ENCODE assay signal across 15 mouse cellular contexts in the genomic region with DNA sequence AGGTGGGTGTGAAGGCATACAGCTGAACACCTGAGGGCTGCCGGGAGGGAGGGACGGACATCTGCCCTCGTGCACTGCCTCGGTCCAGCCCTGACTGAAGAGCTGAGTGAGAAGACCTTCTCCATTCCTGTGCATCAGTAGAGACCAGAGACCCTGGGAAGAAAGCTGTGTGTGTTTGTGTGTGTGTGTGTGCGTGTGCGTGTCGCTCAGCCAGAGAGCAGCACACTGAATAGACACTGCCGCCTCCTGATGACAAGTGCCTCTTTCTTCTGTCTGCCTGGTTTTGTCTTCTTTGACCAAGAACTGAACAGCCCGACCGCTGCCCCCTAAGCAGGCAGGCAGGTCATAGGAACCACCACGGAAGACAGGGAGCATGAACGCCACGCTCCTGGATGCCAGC. TPM values are rescaled to one million over a fixed set of nuclear protein-coding genes. Genes with fewer than 3 reads are reported as not detected.
A peak's percentile ranks its signal among the peaks of the same experiment; 100 is the strongest.
DNase-seq lines count a peak whose midpoint lies in the region; ATAC-seq lines count a peak whose summit lies in the region.
"Had no signal": no experiment of that assay in that cellular context is flagged by ENCODE, and none has a peak within 500 bp of the region (broad histone marks: within the 10 kb centered on the region; RNA-seq: fewer than 3 reads in every experiment).

No protein-coding gene starts in this region.

- H3K4me1 ChIP-seq in lung, embryonic 15.5 days, result peaks cover 29% of the 10 kb centered on the region
- H3K4me1 ChIP-seq in forebrain, embryonic 11.5 days (replicated peaks; ENCODE audit: control insufficient read depth, insufficient read depth, low read length), result peaks cover 21% of the 10 kb centered on the region
- H3K4me1 ChIP-seq in hindbrain, embryonic 16.5 days (ENCODE audit: control insufficient read depth, insufficient read depth, low read depth, low read length), result peaks cover 47% of the 10 kb centered on the region
- peaks cover 81% of the 10 kb centered on the region for H3K4me1 ChIP-seq in neural tube, embryonic 13.5 days (replicated peaks)
- H3K4me1 ChIP-seq in intestine, embryonic 15.5 days (replicated peaks), result 0 out of 2 replicates have a peak, but pooled peaks cover 2% of the 10 kb centered on the region

- no peaks in the 10 kb centered on the region for H3K27me3 ChIP-seq in lung, embryonic 15.5 days
- H3K27me3 ChIP-seq in forebrain, embryonic 11.5 days (ENCODE audit: control insufficient read depth, insufficient read depth, low read length), result no peaks in the 10 kb centered on the region
- H3K27me3 ChIP-seq in hindbrain, embryonic 16.5 days (replicated peaks; ENCODE audit: control insufficient read depth, insufficient read depth, low read length), result no peaks in the 10 kb centered on the region
- no peaks in the 10 kb centered on the region for H3K27me3 ChIP-seq in neural tube, embryonic 13.5 days
- no peaks in the 10 kb centered on the region for H3K27me3 ChIP-seq in intestine, embryonic 15.5 days (replicated peaks)
- H3K27me3 ChIP-seq: embryonic facial prominence, embryonic 15.5 days; limb, embryonic 13.5 days had no signal

- H3K4me2 ChIP-seq in lung, embryonic 15.5 days, result no peak overlapping the region
- peak overlapping the region; percentile 41 for H3K4me2 ChIP-seq in forebrain, embryonic 11.5 days (ENCODE audit: low read depth, low read length, severe bottlenecking)
- H3K4me2 ChIP-seq in hindbrain, embryonic 16.5 days (ENCODE audit: low read length), result peak overlapping the region; percentile 63
- H3K4me2 ChIP-seq in neural tube, embryonic 13.5 days, result peak overlapping the region; percentile 62
- H3K4me2 ChIP-seq in intestine, embryonic 15.5 days (replicated peaks), result no peak overlapping the region
- H3K4me2 ChIP-seq: embryonic facial prominence, embryonic 15.5 days; limb, embryonic 13.5 days had no signal

- WGBS in lung, embryonic 15.5 days, result 87% methylated on average over 13 of the region's 13 CpGs
- 73% methylated on average over 13 of the region's 13 CpGs for WGBS in forebrain, embryonic 11.5 days
- 45% methylated on average over 13 of the region's 13 CpGs for WGBS in hindbrain, embryonic 16.5 days
- WGBS in neural tube, embryonic 13.5 days, result 49% methylated on average over 13 of the region's 13 CpGs
- WGBS in intestine, embryonic 15.5 days, result 88% methylated on average over 13 of the region's 13 CpGs

- no peaks in the 10 kb centered on the region for H3K9me3 ChIP-seq in lung, embryonic 15.5 days
- H3K9me3 ChIP-seq in forebrain, embryonic 11.5 days (ENCODE audit: control insufficient read depth, low read length), result no peaks in the 10 kb centered on the region
- H3K9me3 ChIP-seq in hindbrain, embryonic 16.5 days (ENCODE audit: control insufficient read depth, low read length), result no peaks in the 10 kb centered on the region
- no peaks in the 10 kb centered on the region for H3K9me3 ChIP-seq in neural tube, embryonic 13.5 days
- H3K9me3 ChIP-seq in intestine, embryonic 15.5 days, result no peaks in the 10 kb centered on the region
- H3K9me3 ChIP-seq: embryonic facial prominence, embryonic 15.5 days; limb, embryonic 13.5 days had no signal

- 0 out of 2 replicates have a peak overlapping the region, but pooled peaks have one; percentile 68 for H3K27ac ChIP-seq in lung, embryonic 15.5 days
- peak overlapping the region; percentile 65; the same call in 1 of the 2 replicates for H3K27ac ChIP-seq in forebrain, embryonic 11.5 days (ENCODE audit: low read depth, low read length)
- H3K27ac ChIP-seq in hindbrain, embryonic 16.5 days (ENCODE audit: low read depth, low read length), result peak overlapping the region; percentile 83
- H3K27ac ChIP-seq in neural tube, embryonic 13.5 days (replicated peaks), result peak overlapping the region; percentile 89
- H3K27ac ChIP-seq in intestine, embryonic 15.5 days, result no peak overlapping the region
- H3K27ac ChIP-seq: embryonic facial prominence, embryonic 15.5 days had no signal

- H3K9ac ChIP-seq in lung, embryonic 15.5 days, result no peak overlapping the region
- H3K9ac ChIP-seq in forebrain, embryonic 11.5 days (ENCODE audit: low read length), result peak overlapping the region; percentile 58
- peak overlapping the region; percentile 70 for H3K9ac ChIP-seq in hindbrain, embryonic 16.5 days (ENCODE audit: low read depth, low read length)
- H3K9ac ChIP-seq in neural tube, embryonic 13.5 days, result peak overlapping the region; percentile 78
- H3K9ac ChIP-seq in intestine, embryonic 15.5 days, result no peak overlapping the region
- H3K9ac ChIP-seq: embryonic facial prominence, embryonic 15.5 days; limb, embryonic 13.5 days had no signal

- peaks cover 15% of the 10 kb centered on the region; the same call in 1 of the 2 replicates for H3K36me3 ChIP-seq in lung, embryonic 15.5 days
- no peaks in the 10 kb centered on the region for H3K36me3 ChIP-seq in forebrain, embryonic 11.5 days (ENCODE audit: control insufficient read depth, insufficient read depth, low read length)
- H3K36me3 ChIP-seq in hindbrain, embryonic 16.5 days (ENCODE audit: control insufficient read depth, insufficient read depth, low read length), result no peaks in the 10 kb centered on the region
- peaks cover 27% of the 10 kb centered on the region; the same call in 1 of the 2 replicates for H3K36me3 ChIP-seq in neural tube, embryonic 13.5 days
- H3K36me3 ChIP-seq in intestine, embryonic 15.5 days, result peaks cover 16% of the 10 kb centered on the region; the same call in 1 of the 2 replicates

- H3K4me3 ChIP-seq in lung, embryonic 15.5 days, result no peak overlapping the region
- H3K4me3 ChIP-seq in forebrain, embryonic 11.5 days (ENCODE audit: low read depth, low read length), result peak overlapping the region; percentile 22
- peak overlapping the region; percentile 40 for H3K4me3 ChIP-seq in hindbrain, embryonic 16.5 days (ENCODE audit: low read length)
- H3K4me3 ChIP-seq in neural tube, embryonic 13.5 days, result peak overlapping the region; percentile 41
- no peak overlapping the region for H3K4me3 ChIP-seq in intestine, embryonic 15.5 days (replicated peaks)
- H3K4me3 ChIP-seq: embryonic facial prominence, embryonic 15.5 days; limb, embryonic 13.5 days had no signal

- no peak for ATAC-seq in lung, embryonic 15.5 days (ENCODE audit: borderline replicate concordance, extremely low read depth, low FRiP score, low TSS enrichment)
- no peak for ATAC-seq in forebrain, embryonic 11.5 days (replicated peaks; ENCODE audit: low FRiP score)
- ATAC-seq in hindbrain, embryonic 16.5 days, result no peak
- ATAC-seq in neural tube, embryonic 13.5 days (ENCODE audit: low read depth), result no peak
- no peak for ATAC-seq in intestine, embryonic 15.5 days

- DNase-seq in lung, adult 18-20 months, result no peak
- DNase-seq in forebrain, embryonic 11.5 days (ENCODE audit: low spot score), result no peak
- no peak for DNase-seq in ovary, postnatal 14 days (ENCODE audit: low spot score)
- no peak for DNase-seq in right cerebral cortex, postnatal 36 days (ENCODE audit: low spot score in 2 of 2)
- DNase-seq: adrenal gland, adult 8-10 months; gastrocnemius, postnatal 10 days; kidney, adult 2 months; thymus, postnatal 14 days had no signal

RNA-seq across cellular contexts. Expression of a gene that starts 39.1 kb away (rescaled TPM):
- 3.9 and 4.3 TPM in 2 replicates for polyA plus RNA-seq in lung, embryonic 15.5 days (2015; fragmentation: Nextera tagmentation; extraction: Ambion mirVana)
- polyA plus RNA-seq in forebrain, embryonic 11.5 days (2014; fragmentation: Nextera tagmentation; extraction: Ambion mirVana), result 0.39 and 1.0 TPM in 2 replicates
- 1.4 and 1.6 TPM in 2 replicates for polyA plus RNA-seq in hindbrain, embryonic 16.5 days (2015; fragmentation: Nextera tagmentation; extraction: Ambion mirVana)
- polyA plus RNA-seq in neural tube, embryonic 13.5 days (2015; fragmentation: Nextera tagmentation; extraction: Ambion mirVana), result 1.5 and 2.5 TPM in 2 replicates
- 1.2 and 1.6 TPM in 2 replicates for polyA plus RNA-seq in intestine, embryonic 15.5 days (2015; fragmentation: Nextera tagmentation; extraction: Ambion mirVana)
- polyA plus RNA-seq: C2C12 had no signal

Comparison
In these comparisons a context has a peak if more than half of its experiments do, and no peak if none do; other contexts are left out.
1. H3K4me2 ChIP-seq: peak in forebrain, embryonic 11.5 days (single experiment), hindbrain, embryonic 16.5 days (single experiment) and neural tube, embryonic 13.5 days (single experiment); none in lung, embryonic 15.5 days (single experiment) and intestine, embryonic 15.5 days (single experiment).
2. H3K4me3 ChIP-seq: peak in forebrain, embryonic 11.5 days (single experiment), hindbrain, embryonic 16.5 days (single experiment) and neural tube, embryonic 13.5 days (single experiment); none in lung, embryonic 15.5 days (single experiment) and intestine, embryonic 15.5 days (single experiment).
3. H3K9ac ChIP-seq: peak in forebrain, embryonic 11.5 days (single experiment), hindbrain, embryonic 16.5 days (single experiment) and neural tube, embryonic 13.5 days (single experiment); none in lung, embryonic 15.5 days (single experiment) and intestine, embryonic 15.5 days (single experiment).